Comparison of ENCODE assay signal across 25 mouse cellular contexts in the genomic region with DNA sequence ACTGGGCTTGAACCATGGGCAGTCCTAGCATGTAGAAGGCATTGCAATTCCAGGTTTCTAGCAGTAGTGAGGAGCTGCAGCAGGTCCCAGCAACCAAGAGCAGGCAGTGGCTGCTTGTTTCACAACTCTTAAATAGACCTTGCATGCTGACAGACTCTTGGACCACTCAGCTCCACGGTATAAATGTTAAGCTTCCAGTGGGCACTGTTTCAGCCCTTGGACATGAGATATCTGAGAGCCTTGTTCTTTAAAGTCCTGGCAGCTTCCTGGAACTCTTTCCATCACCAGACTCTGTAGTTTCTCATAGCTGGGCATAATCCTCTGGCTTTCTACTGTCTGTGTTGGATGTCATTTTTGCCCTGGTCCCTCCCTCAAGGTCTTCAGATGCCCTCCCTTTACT.
"Had no signal": no experiment of that assay in that cellular context is flagged by ENCODE, and none has a peak within 500 bp of the region (broad histone marks: within the 10 kb centered on the region; RNA-seq: fewer than 3 reads in every experiment).

No protein-coding gene starts in this region.

- H3K4me3 ChIP-seq: forebrain, embryonic 15.5 days; hindbrain, embryonic 10.5 days; hindbrain, embryonic 12.5 days; intestine, embryonic 15.5 days; layer of hippocampus, adult 2 months; left cerebral cortex, adult 2 months; limb, embryonic 10.5 days; limb, embryonic 12.5 days; liver, embryonic 13.5 days; liver, embryonic 15.5 days had no signal

- H3K36me3 ChIP-seq: forebrain, embryonic 15.5 days; hindbrain, embryonic 10.5 days; hindbrain, embryonic 12.5 days; intestine, embryonic 15.5 days; limb, embryonic 10.5 days; limb, embryonic 12.5 days; liver, embryonic 13.5 days; liver, embryonic 15.5 days had no signal

- H3K9ac ChIP-seq: forebrain, embryonic 15.5 days; forebrain, postnatal 0 days; hindbrain, embryonic 12.5 days; hindbrain, embryonic 14.5 days; intestine, embryonic 15.5 days; limb, embryonic 12.5 days; liver, embryonic 13.5 days; liver, embryonic 15.5 days; liver, postnatal 0 days had no signal

- DNase-seq: forebrain, postnatal 0 days; gastrocnemius, postnatal 14 days; gastrocnemius, postnatal 36 days; kidney, adult 18-20 months; kidney, adult 8-10 months; kidney, postnatal 10 days; kidney, postnatal 25 days; kidney, postnatal 4 days; liver; liver, embryonic 13.5 days; liver, postnatal 0 days had no signal

- H3K27ac ChIP-seq: forebrain, embryonic 15.5 days; hindbrain, embryonic 10.5 days; hindbrain, embryonic 12.5 days; hindbrain, embryonic 14.5 days; intestine, embryonic 15.5 days; layer of hippocampus, adult 2 months; left cerebral cortex, adult 2 months; limb, embryonic 10.5 days; limb, embryonic 12.5 days; liver, embryonic 13.5 days; liver, embryonic 15.5 days had no signal

- H3K4me2 ChIP-seq: forebrain, embryonic 15.5 days; hindbrain, embryonic 12.5 days; hindbrain, embryonic 14.5 days; intestine, embryonic 15.5 days; limb, embryonic 12.5 days; liver, embryonic 11.5 days; liver, embryonic 13.5 days; liver, embryonic 15.5 days had no signal

- H3K4me1 ChIP-seq: forebrain, embryonic 15.5 days; hindbrain, embryonic 10.5 days; hindbrain, embryonic 12.5 days; intestine, embryonic 15.5 days; limb, embryonic 10.5 days; limb, embryonic 12.5 days; liver, embryonic 13.5 days; liver, embryonic 15.5 days had no signal

- H3K9me3 ChIP-seq: forebrain, embryonic 15.5 days; hindbrain, embryonic 12.5 days; intestine, embryonic 15.5 days; limb, embryonic 10.5 days; limb, embryonic 12.5 days; liver, embryonic 13.5 days; liver, embryonic 15.5 days had no signal

- H3K27me3 ChIP-seq: forebrain, embryonic 15.5 days; hindbrain, embryonic 12.5 days; intestine, embryonic 15.5 days; limb, embryonic 12.5 days; liver, embryonic 13.5 days; liver, embryonic 15.5 days had no signal

- ATAC-seq: forebrain, embryonic 15.5 days; forebrain, postnatal 0 days; hindbrain, embryonic 16.5 days; inflammation-experienced regulatory T-cells, adult 6 months; intestine, embryonic 15.5 days; intestine, postnatal 0 days; liver, postnatal 0 days had no signal
